Mouse (Mus musculus) neural tube, embryonic 15.5 days (tissue): ENCODE data around the gene Vmn1r23. TPM values are rescaled to one million over a fixed set of nuclear protein-coding genes. Genes with fewer than 3 reads are reported as not detected.
"Not testable (repeated sequence)": the region's sequence is repeated elsewhere in the genome, so short reads cannot be mapped to it uniquely, and the experiment has no call there.

Experiments used
- ATAC-seq: fragments of 200-750 bp; cut with Nextera tagmentation; 2 replicates; pipeline ENCODE4 v1.8.0; 2017; ENCODE audit warnings: mild to moderate bottlenecking, moderate TSS enrichment, moderate library complexity; ENCODE audit not compliant: low FRiP score
- H3K27ac ChIP-seq: fragments of 300-500 bp; sonication (generic); replicated peaks from 2 replicates; pipeline ENCODE4 v1.5.1; 2015; ENCODE audit warnings: mild to moderate bottlenecking, inconsistent platforms
- H3K27me3 ChIP-seq: fragments of 300-500 bp; sonication (generic); replicated peaks from 2 replicates; pipeline ENCODE4 v1.6.1; 2015; ENCODE audit warnings: inconsistent platforms
- H3K36me3 ChIP-seq: fragments of 300-500 bp; sonication (generic); 2 replicates; pipeline ENCODE4 v1.6.1; 2015; ENCODE audit warnings: inconsistent platforms
- H3K4me1 ChIP-seq: fragments of 300-500 bp; sonication (generic); 2 replicates; pipeline ENCODE4 v1.6.1; 2015; ENCODE audit warnings: inconsistent platforms
- H3K4me2 ChIP-seq: fragments of 300-500 bp; sonication (generic); 2 replicates; pipeline ENCODE4 v1.6.1; 2015; ENCODE audit warnings: inconsistent platforms, mild to moderate bottlenecking, moderate library complexity
- H3K4me3 ChIP-seq: fragments of 300-500 bp; sonication (generic); replicated peaks from 2 replicates; pipeline ENCODE4 v1.5.1; 2015; ENCODE audit warnings: mild to moderate bottlenecking, inconsistent platforms
- H3K9ac ChIP-seq: fragments of 300-500 bp; sonication (generic); replicated peaks from 2 replicates; pipeline ENCODE4 v1.6.1; 2015; ENCODE audit warnings: mild to moderate bottlenecking, inconsistent platforms
- H3K9me3 ChIP-seq: fragments of 300-500 bp; sonication (generic); replicated peaks from 2 replicates; pipeline ENCODE4 v1.6.1; 2016; ENCODE audit warnings: inconsistent platforms
- WGBS: fragments of 180-500 bp; shearing (Covaris S2); methylation state at CpG from one replicate; pipeline ENCODE4 v1.1.7; 2015; ENCODE audit warnings: mixed read lengths; 5-methylcytosine and 5-hydroxymethylcytosine counted together
- polyA plus RNA-seq: library from polyadenylated mRNA; unstranded; fragments of >200 nt; fragmentation: Nextera tagmentation; extraction: Ambion mirVana; gene quantifications from 2 replicates; pipeline ENCODE4 v1.2.1, GENCODE M21; 2015

Vmn1r23 gene
- not detected in 2 replicates for polyA plus RNA-seq

DNA sequence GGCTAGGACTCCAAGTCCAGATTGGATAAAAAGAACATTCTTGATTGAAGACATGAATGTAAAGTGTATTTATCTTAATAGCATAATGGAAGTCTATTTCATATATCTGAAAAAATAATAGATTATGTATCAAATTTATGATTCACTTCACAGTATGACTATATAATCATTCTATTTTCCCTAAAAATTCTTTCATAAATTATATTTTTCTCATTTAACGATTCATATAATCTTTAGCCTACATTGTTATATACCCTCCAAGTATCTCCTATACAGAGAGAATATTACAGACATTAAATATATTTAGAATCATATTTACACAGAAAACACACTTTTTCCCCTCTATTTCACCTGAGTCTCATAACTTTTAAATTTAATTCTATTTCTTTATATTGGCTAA, at the start of gene Vmn1r23:
Gene Vmn1r23 (minus strand): TSS at position 101 of the 400 bp plus-strand sequence.
- Histone ChIP-seq H3K9me3 (no peaks in the 10 kb centered on the region), H3K36me3 (no peaks in the 10 kb centered on the region), H3K4me1 (no peaks in the 10 kb centered on the region), H3K27ac (no peak within 1 kb of the TSS), H3K9ac (no peak within 1 kb of the TSS), H3K27me3 (no peaks in the 10 kb centered on the region), H3K4me2 (no peak within 1 kb of the TSS), H3K4me3 (no peak within 1 kb of the TSS)
- no peak for ATAC-seq
- 90% methylated on average over 1 of the region's 1 CpGs for WGBS

DNA sequence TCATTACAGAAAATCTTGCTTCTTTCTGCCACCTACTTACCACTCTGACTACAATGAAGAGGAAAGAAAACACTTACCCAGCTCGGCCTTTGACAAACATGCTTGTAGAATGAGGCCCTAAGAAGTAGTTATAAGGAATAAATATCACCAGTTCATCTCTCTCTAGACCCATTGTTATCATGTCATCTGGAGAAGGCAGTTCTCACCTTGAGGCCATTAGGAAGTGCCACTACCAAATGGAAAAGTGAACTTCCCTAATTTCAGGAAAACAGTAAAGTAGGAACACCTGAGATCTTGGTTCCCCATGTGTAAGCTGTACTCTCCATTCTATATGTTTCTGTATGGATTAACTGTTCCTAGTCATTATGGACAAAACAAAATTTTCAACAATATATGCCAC, 34.8 kb upstream of the Vmn1r23 start, which contains the start of gene Vmn1r24:
Gene Vmn1r24 (minus strand): TSS at position 101 of the 400 bp plus-strand sequence.
- WGBS: 86% methylated on average over 1 of the region's 1 CpGs
- H3K4me2 ChIP-seq, H3K9ac ChIP-seq, H3K9me3 ChIP-seq, ATAC-seq, H3K27me3 ChIP-seq, H3K4me1 ChIP-seq, H3K27ac ChIP-seq, H3K36me3 ChIP-seq, H3K4me3 ChIP-seq: not testable (repeated sequence)

DNA sequence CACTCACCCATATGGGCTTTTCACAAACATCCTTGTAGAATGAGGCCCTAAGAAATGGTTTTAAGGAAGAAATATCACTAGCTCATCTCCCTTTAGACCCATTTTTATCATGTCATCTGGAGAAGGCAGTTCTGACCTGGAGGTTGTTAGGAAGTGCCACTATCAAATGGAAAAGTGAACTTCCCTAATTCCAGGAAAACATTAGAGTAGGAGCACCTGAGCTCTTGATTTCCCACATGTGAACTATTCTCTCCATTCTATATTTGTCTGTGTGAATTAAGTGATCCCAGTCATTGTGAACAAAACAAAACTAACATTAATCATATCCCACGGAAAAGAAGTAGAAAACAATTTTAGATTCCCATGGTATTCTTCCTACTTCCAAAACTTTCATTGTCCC, 18.7 kb downstream of the Vmn1r23 start, which contains the start of gene Vmn1r22:
Gene Vmn1r22 (minus strand): TSS at position 101 of the 400 bp plus-strand sequence.
- Histone ChIP-seq H3K9ac (no peak within 1 kb of the TSS), H3K4me2 (no peak within 1 kb of the TSS), H3K36me3 (no peaks in the 10 kb centered on the region), H3K27me3 (no peaks in the 10 kb centered on the region), H3K4me1 (no peaks in the 10 kb centered on the region), H3K9me3 (no peaks in the 10 kb centered on the region), H3K27ac (no peak within 1 kb of the TSS), H3K4me3 (no peak within 1 kb of the TSS)
- 78% methylated on average over 1 of the region's 1 CpGs for WGBS
- no peak for ATAC-seq

Other genes with a start within 250 kb of the Vmn1r23 start
- 18.4 and 18.9 TPM in 2 replicates for gene Pyurf, start 234.8 kb downstream of the Vmn1r23 start, polyA plus RNA-seq
- 72.0 and 80.2 TPM in 2 replicates for gene Lancl2, start 224.3 kb downstream of the Vmn1r23 start, polyA plus RNA-seq
- gene Vopp1, start 101.7 kb downstream of the Vmn1r23 start, polyA plus RNA-seq: 170 and 197 TPM in 2 replicates
- gene Vmn1r21, start 76.5 kb downstream of the Vmn1r23 start, polyA plus RNA-seq: not detected in 2 replicates
- not detected in 2 replicates for gene Vmn1r22, start 18.8 kb downstream of the Vmn1r23 start, polyA plus RNA-seq
- not detected in 2 replicates for gene Vmn1r24, start 34.7 kb upstream of the Vmn1r23 start, polyA plus RNA-seq
- not detected in 2 replicates for gene Vmn1r25, start 54.0 kb upstream of the Vmn1r23 start, polyA plus RNA-seq
- not detected in 2 replicates for gene Vmn1r26, start 88.3 kb upstream of the Vmn1r23 start, polyA plus RNA-seq